Mouse (Mus musculus): ENCODE results near the gene Trmt11. TPM values are rescaled to one million over a fixed set of nuclear protein-coding genes. Genes with fewer than 3 reads are reported as not detected.
A peak's percentile ranks its signal among the peaks of the same experiment; 100 is the strongest.

Trmt11 gene
- polyA plus RNA-seq, 1 experiment, result 0.31 TPM

- Histone ChIP-seq H3K4me3 (replicated peaks) (no peak overlapping the region), H3K36me3 (ENCODE audit: control insufficient read depth) (peaks cover 5% of the 10 kb centered on the region), H3K4me1 (ENCODE audit: control insufficient read depth) (peaks cover 10% of the 10 kb centered on the region), H3K27me3 (ENCODE audit: control insufficient read depth) (peaks cover 5% of the 10 kb centered on the region; the same call in 1 of the 2 replicates), H3K9me3 (ENCODE audit: control insufficient read depth, low read length) (peaks cover 3% of the 10 kb centered on the region)
- TF ChIP-seq GATA1 (IDR thresholded peaks at IDR 0.05; ENCODE audit: low read length) (no peak), TAL1 (IDR thresholded peaks at IDR 0.05; ENCODE audit: low read length) (no peak)
These were observed 23.8 kb upstream of the Trmt11 start for GRCm38 (mm10) chr10:30624161-30625019.

- Histone ChIP-seq H3K9me3 (ENCODE audit: control insufficient read depth, low read length) (no peaks in the 10 kb centered on the region), H3K4me1 (ENCODE audit: control insufficient read depth) (peaks cover 13% of the 10 kb centered on the region), H3K36me3 (ENCODE audit: control insufficient read depth) (no peaks in the 10 kb centered on the region)
These were observed 22.4 kb upstream of the Trmt11 start for GRCm38 (mm10) chr10:30622928-30623327.

GRCm38 (mm10) chr10:30618918-30619210 lies 18.3 kb upstream of the Trmt11 start:
- H3K4me1 ChIP-seq (ENCODE audit: control insufficient read depth), result peaks cover 21% of the 10 kb centered on the region

More at GRCm38 (mm10) chr10:30622928-30623327, 22.4 kb upstream of the Trmt11 start:
- Histone ChIP-seq H3K4me3 (replicated peaks) (no peak overlapping the region), H3K27me3 (ENCODE audit: control insufficient read depth) (peaks cover 5% of the 10 kb centered on the region; the same call in 1 of the 2 replicates)
- no peak for TF ChIP-seq TAL1 (IDR thresholded peaks at IDR 0.05; ENCODE audit: low read length)
- TF ChIP-seq GATA1 (IDR thresholded peaks at IDR 0.05; ENCODE audit: low read length), result no peak

DNA sequence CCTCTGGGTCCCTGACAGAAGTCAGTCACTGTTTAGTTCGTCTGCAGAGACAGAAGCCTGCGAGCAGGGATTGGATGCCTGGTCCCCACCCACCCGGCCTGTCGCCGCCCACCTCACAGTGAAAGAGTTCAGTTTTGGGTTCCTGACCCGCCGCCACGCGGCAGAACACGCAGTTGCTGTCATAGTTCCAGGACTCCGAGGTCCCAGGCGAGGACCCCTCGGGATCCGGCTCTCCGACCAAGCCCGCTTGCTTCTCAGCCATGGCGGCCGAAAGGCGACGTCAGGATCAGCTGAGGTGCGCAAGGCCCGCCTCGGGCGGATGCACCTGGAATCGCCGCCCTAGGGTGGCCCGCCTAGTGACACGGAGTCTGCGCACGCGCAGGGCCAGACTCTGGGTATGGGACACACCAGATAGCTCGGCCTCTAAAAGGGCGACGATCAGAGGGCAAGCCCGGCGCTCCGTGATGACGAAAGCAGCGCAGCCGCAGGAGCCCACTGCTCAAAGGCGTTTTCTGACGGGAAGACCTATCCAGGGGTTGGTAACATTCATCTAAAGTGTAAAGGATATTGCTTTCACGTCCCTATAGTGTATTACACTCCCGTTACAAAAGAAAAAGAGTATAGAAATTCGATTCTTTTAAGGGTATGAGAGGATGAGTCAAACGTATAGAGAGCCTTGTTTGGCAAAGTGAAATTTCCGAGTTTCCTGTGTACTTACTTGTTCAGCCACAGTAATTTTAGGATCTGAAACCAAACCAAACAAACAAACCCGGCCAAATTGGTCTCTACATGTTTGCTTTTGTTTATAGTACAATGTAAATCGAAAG lies 17.8 kb upstream of the Trmt11 start:
- Histone ChIP-seq H3K9me3 (ENCODE audit: control insufficient read depth, low read length) (no peaks in the 10 kb centered on the region), H3K27me3 (ENCODE audit: control insufficient read depth) (peaks cover 5% of the 10 kb centered on the region; the same call in 1 of the 2 replicates)

More at GRCm38 (mm10) chr10:30618918-30619210, 18.3 kb upstream of the Trmt11 start:
- no peak for TF ChIP-seq TAL1 (IDR thresholded peaks at IDR 0.05; ENCODE audit: low read length)
- TF ChIP-seq GATA1 (IDR thresholded peaks at IDR 0.05; ENCODE audit: low read length), result no peak
- Histone ChIP-seq H3K4me3 (replicated peaks) (peak overlapping the region; percentile 69), H3K27me3 (ENCODE audit: control insufficient read depth) (peaks cover 5% of the 10 kb centered on the region; the same call in 1 of the 2 replicates), H3K36me3 (ENCODE audit: control insufficient read depth) (no peaks in the 10 kb centered on the region), H3K9me3 (ENCODE audit: control insufficient read depth, low read length) (no peaks in the 10 kb centered on the region)

GRCm38 (mm10) chr10:30613039-30613438 lies 12.5 kb upstream of the Trmt11 start:
- Histone ChIP-seq H3K9me3 (ENCODE audit: control insufficient read depth, low read length) (no peaks in the 10 kb centered on the region), H3K4me1 (ENCODE audit: control insufficient read depth) (peaks cover 36% of the 10 kb centered on the region), H3K4me3 (replicated peaks) (no peak overlapping the region), H3K36me3 (ENCODE audit: control insufficient read depth) (peaks cover 24% of the 10 kb centered on the region), H3K27me3 (ENCODE audit: control insufficient read depth) (no peaks in the 10 kb centered on the region)
- TF ChIP-seq GATA1 (IDR thresholded peaks at IDR 0.05; ENCODE audit: low read length) (no peak), TAL1 (IDR thresholded peaks at IDR 0.05; ENCODE audit: low read length) (no peak)

More for the DNA sequence above, 17.8 kb upstream of the Trmt11 start:
- TF ChIP-seq GATA1 (IDR thresholded peaks at IDR 0.05; ENCODE audit: low read length) (no peak; the same call in 1 of the 2 replicates), TAL1 (IDR thresholded peaks at IDR 0.05; ENCODE audit: low read length) (no peak)
- Histone ChIP-seq H3K4me1 (ENCODE audit: control insufficient read depth) (peaks cover 21% of the 10 kb centered on the region), H3K36me3 (ENCODE audit: control insufficient read depth) (peaks cover 4% of the 10 kb centered on the region), H3K4me3 (replicated peaks) (peak overlapping the region; percentile 69)

GRCm38 (mm10) chr10:30609614-30610013 lies 9.1 kb upstream of the Trmt11 start:
- H3K4me1 ChIP-seq (ENCODE audit: control insufficient read depth), result peaks cover 24% of the 10 kb centered on the region
- H3K36me3 ChIP-seq (ENCODE audit: control insufficient read depth), result peaks cover 34% of the 10 kb centered on the region
- TF ChIP-seq TAL1 (IDR thresholded peaks at IDR 0.05; ENCODE audit: low read length), result no peak
- 0 out of 2 replicates have a peak, but pooled peaks have one; percentile 43 for TF ChIP-seq GATA1 (IDR thresholded peaks at IDR 0.05; ENCODE audit: low read length)
- H3K27me3 ChIP-seq (ENCODE audit: control insufficient read depth), result no peaks in the 10 kb centered on the region
- H3K9me3 ChIP-seq (ENCODE audit: control insufficient read depth, low read length), result no peaks in the 10 kb centered on the region
- no peak overlapping the region for H3K4me3 ChIP-seq (replicated peaks)

GRCm38 (mm10) chr10:30608109-30608508 lies 7.6 kb upstream of the Trmt11 start:
- peaks cover 29% of the 10 kb centered on the region for H3K36me3 ChIP-seq (ENCODE audit: control insufficient read depth)
- TF ChIP-seq TAL1 (IDR thresholded peaks at IDR 0.05; ENCODE audit: low read length) (no peak), GATA1 (IDR thresholded peaks at IDR 0.05; ENCODE audit: low read length) (no peak)

DNA sequence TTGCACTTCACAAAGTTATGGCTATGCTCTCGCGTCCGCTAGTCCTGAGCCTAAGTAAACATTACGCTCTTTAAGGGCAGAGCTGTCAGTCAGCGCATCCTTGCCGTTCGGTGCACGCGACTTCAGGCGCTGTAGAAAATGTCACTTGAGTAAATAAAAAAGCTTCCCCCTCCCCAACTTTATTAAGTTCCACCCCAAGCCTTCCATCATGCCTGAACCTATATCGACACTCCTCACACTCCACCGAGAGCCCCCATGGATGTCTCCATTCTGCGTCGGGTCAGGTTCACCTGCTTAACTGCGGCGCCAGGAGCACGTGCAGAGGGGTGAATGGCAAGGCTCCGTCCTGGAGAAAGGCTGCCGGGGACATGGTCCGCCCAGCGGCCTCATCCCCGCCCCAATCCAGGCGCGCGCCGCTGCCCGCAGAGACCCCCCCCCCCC lies 435 bp downstream of the Trmt11 start:
- no peaks in the 10 kb centered on the region for H3K9me3 ChIP-seq (ENCODE audit: control insufficient read depth, low read length)
- peaks cover 34% of the 10 kb centered on the region for H3K4me1 ChIP-seq (ENCODE audit: control insufficient read depth)
- H3K27me3 ChIP-seq (ENCODE audit: control insufficient read depth), result no peaks in the 10 kb centered on the region
- peak overlapping the region; percentile 76 for H3K4me3 ChIP-seq (replicated peaks)
- peaks cover 34% of the 10 kb centered on the region for H3K36me3 ChIP-seq (ENCODE audit: control insufficient read depth)
- TF ChIP-seq TAL1 (IDR thresholded peaks at IDR 0.05; ENCODE audit: low read length) (no peak), GATA1 (IDR thresholded peaks at IDR 0.05; ENCODE audit: low read length) (no peak)

More at GRCm38 (mm10) chr10:30608109-30608508, 7.6 kb upstream of the Trmt11 start:
- Histone ChIP-seq H3K4me3 (replicated peaks) (no peak overlapping the region), H3K27me3 (ENCODE audit: control insufficient read depth) (no peaks in the 10 kb centered on the region), H3K9me3 (ENCODE audit: control insufficient read depth, low read length) (no peaks in the 10 kb centered on the region), H3K4me1 (ENCODE audit: control insufficient read depth) (peaks cover 24% of the 10 kb centered on the region)

DNA sequence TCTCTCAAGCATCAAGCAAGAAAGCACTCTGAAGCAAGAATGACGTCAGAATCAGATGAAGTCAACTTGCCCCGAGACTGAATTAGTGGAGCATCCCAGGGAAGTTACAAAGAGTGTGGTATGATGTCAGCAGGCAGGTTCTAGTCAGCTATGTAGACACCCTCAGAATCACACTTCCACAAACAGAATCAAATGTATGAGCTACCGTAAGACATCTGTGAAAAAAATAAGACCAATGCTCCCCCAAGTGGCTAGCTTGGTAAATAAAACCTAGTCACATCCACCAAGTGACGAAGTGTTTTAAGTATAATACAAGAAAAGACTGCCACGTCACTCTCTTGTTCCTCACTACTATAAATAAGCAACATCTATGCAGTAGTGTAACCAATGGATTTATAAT lies 13.5 kb downstream of the Trmt11 start:
- H3K36me3 ChIP-seq (ENCODE audit: control insufficient read depth), result peaks cover 84% of the 10 kb centered on the region
- no peaks in the 10 kb centered on the region for H3K9me3 ChIP-seq (ENCODE audit: control insufficient read depth, low read length)
- no peak overlapping the region for H3K4me3 ChIP-seq (replicated peaks)
- H3K4me1 ChIP-seq (ENCODE audit: control insufficient read depth), result peaks cover 14% of the 10 kb centered on the region
- no peaks in the 10 kb centered on the region for H3K27me3 ChIP-seq (ENCODE audit: control insufficient read depth)
- TF ChIP-seq TAL1 (IDR thresholded peaks at IDR 0.05; ENCODE audit: low read length) (no peak), GATA1 (IDR thresholded peaks at IDR 0.05; ENCODE audit: low read length) (no peak)

Data from erythroblast, embryonic 14.5 days (primary cell).